Mouse (Mus musculus) E14TG2a.4 (cell line): ENCODE measurements around the gene Cenpf.
A peak's percentile ranks its signal among the peaks of the same experiment; 100 is the strongest.

ENCODE experiments used
- H3K27me3 ChIP-seq: 2 replicates; pipeline ENCODE4 v1.6.1; 2014; ENCODE audit warnings: low read length, control low read depth; ENCODE audit not compliant: insufficient read depth
- H3K36me3 ChIP-seq: 2 replicates; pipeline ENCODE4 v1.6.1; 2014; ENCODE audit warnings: low read length, control low read depth; ENCODE audit not compliant: insufficient read depth
- H3K4me1 ChIP-seq: replicated peaks from 2 replicates; pipeline ENCODE4 v1.6.1; 2014; ENCODE audit warnings: low read depth, low read length, control low read depth
- H3K4me3 ChIP-seq: replicated peaks from 2 replicates; pipeline ENCODE4 v1.5.1; 2014; ENCODE audit warnings: mild to moderate bottlenecking, low read length
- H3K9me3 ChIP-seq: 2 replicates; pipeline ENCODE4 v1.6.1; 2014; ENCODE audit warnings: low read length, control low read depth
- CTCF ChIP-seq: conservative IDR thresholded peaks from 2 replicates; pipeline ENCODE4 v1.5.1; 2014; ENCODE audit warnings: low read length
- NANOG ChIP-seq: IDR thresholded peaks from 2 replicates; pipeline ENCODE4 v1.6.1; 2014; ENCODE audit warnings: borderline replicate concordance, low read length, mixed read lengths
- POU5F1 ChIP-seq: IDR thresholded peaks from 2 replicates; pipeline ENCODE4 v1.6.1; 2014; ENCODE audit warnings: low read length, borderline replicate concordance

The Cenpf gene

GRCm38 (mm10) chr1:189630026-189630425 is 57.9 kb downstream of the Cenpf start:
- Histone ChIP-seq H3K4me1 (peaks cover 6% of the 10 kb centered on the region; the same call in 1 of the 2 replicates), H3K27me3 (no peaks in the 10 kb centered on the region), H3K4me3 (no peak overlapping the region), H3K36me3 (no peaks in the 10 kb centered on the region), H3K9me3 (no peaks in the 10 kb centered on the region)
- TF ChIP-seq NANOG (no peak), POU5F1 (no peak), CTCF (no peak)

- TF ChIP-seq CTCF (peak; percentile 94), NANOG (peak; percentile 38; the same call in 1 of the 2 replicates), POU5F1 (no peak)
- H3K27me3 ChIP-seq: no peaks in the 10 kb centered on the region
- no peaks in the 10 kb centered on the region for H3K9me3 ChIP-seq
- H3K36me3 ChIP-seq: no peaks in the 10 kb centered on the region
- H3K4me3 ChIP-seq: no peak overlapping the region
- peaks cover 6% of the 10 kb centered on the region; the same call in 1 of the 2 replicates for H3K4me1 ChIP-seq
Observed at GRCm38 (mm10) chr1:189627976-189628768, 59.7 kb downstream of the Cenpf start.

- TF ChIP-seq CTCF: no peak
- TF ChIP-seq NANOG: no peak
- no peak for TF ChIP-seq POU5F1
- H3K9me3 ChIP-seq: no peaks in the 10 kb centered on the region
- H3K27me3 ChIP-seq: no peaks in the 10 kb centered on the region
- peaks cover 6% of the 10 kb centered on the region; the same call in 1 of the 2 replicates for H3K4me1 ChIP-seq
- no peak overlapping the region for H3K4me3 ChIP-seq
- no peaks in the 10 kb centered on the region for H3K36me3 ChIP-seq
Observed at GRCm38 (mm10) chr1:189624756-189625155, 63.1 kb downstream of the Cenpf start.

GRCm38 (mm10) chr1:189618970-189619740 is 68.7 kb downstream of the Cenpf start:
- H3K27me3 ChIP-seq: no peaks in the 10 kb centered on the region
- no peaks in the 10 kb centered on the region for H3K9me3 ChIP-seq
- H3K4me1 ChIP-seq: no peaks in the 10 kb centered on the region
- no peak overlapping the region for H3K4me3 ChIP-seq
- no peak for TF ChIP-seq POU5F1
- TF ChIP-seq CTCF: no peak
- no peak for TF ChIP-seq NANOG
- no peaks in the 10 kb centered on the region for H3K36me3 ChIP-seq

- H3K4me3 ChIP-seq: no peak overlapping the region
- no peaks in the 10 kb centered on the region for H3K4me1 ChIP-seq
- no peaks in the 10 kb centered on the region for H3K9me3 ChIP-seq
- no peak for TF ChIP-seq POU5F1
- no peak for TF ChIP-seq NANOG
- TF ChIP-seq CTCF: no peak
- H3K27me3 ChIP-seq: no peaks in the 10 kb centered on the region
- no peaks in the 10 kb centered on the region for H3K36me3 ChIP-seq
Observed at GRCm38 (mm10) chr1:189617381-189617780, 70.5 kb downstream of the Cenpf start.

- no peak overlapping the region for H3K4me3 ChIP-seq
- no peaks in the 10 kb centered on the region for H3K4me1 ChIP-seq
- H3K9me3 ChIP-seq: no peaks in the 10 kb centered on the region
- H3K27me3 ChIP-seq: no peaks in the 10 kb centered on the region
- H3K36me3 ChIP-seq: no peaks in the 10 kb centered on the region
- no peak for TF ChIP-seq POU5F1
- TF ChIP-seq NANOG: no peak
- no peak for TF ChIP-seq CTCF
Observed at GRCm38 (mm10) chr1:189615246-189615645, 72.6 kb downstream of the Cenpf start.

GRCm38 (mm10) chr1:189613076-189613475 is 74.8 kb downstream of the Cenpf start:
- no peaks in the 10 kb centered on the region for H3K36me3 ChIP-seq
- H3K9me3 ChIP-seq: no peaks in the 10 kb centered on the region; the same call in 1 of the 2 replicates
- H3K27me3 ChIP-seq: no peaks in the 10 kb centered on the region
- TF ChIP-seq POU5F1: no peak
- TF ChIP-seq CTCF: no peak
- TF ChIP-seq NANOG: no peak
- H3K4me1 ChIP-seq: peaks cover 10% of the 10 kb centered on the region
- H3K4me3 ChIP-seq: no peak overlapping the region

- H3K36me3 ChIP-seq: no peaks in the 10 kb centered on the region
- no peaks in the 10 kb centered on the region for H3K27me3 ChIP-seq
- H3K4me1 ChIP-seq: peaks cover 13% of the 10 kb centered on the region
- no peak overlapping the region for H3K4me3 ChIP-seq
- TF ChIP-seq NANOG (no peak), CTCF (no peak), POU5F1 (no peak)
- no peaks in the 10 kb centered on the region; the same call in 1 of the 2 replicates for H3K9me3 ChIP-seq
Observed at GRCm38 (mm10) chr1:189611775-189612174, 76.1 kb downstream of the Cenpf start.
